Mouse (Mus musculus): Measurements from ENCODE around the gene Abcg1. TPM values are rescaled to one million over a fixed set of nuclear protein-coding genes. Genes with fewer than 3 reads are reported as not detected.

Abcg1 gene
- polyA plus RNA-seq (2012; rRNA removed): 4.0 and 4.2 TPM in 2 replicates

GRCm38 (mm10) chr17:31057151-31057890, at the start of gene Abcg1:
Gene Abcg1 (plus strand): TSS chr17:31057675.

GRCm38 (mm10) chr17:31129452-31129851, 72.0 kb downstream of the Abcg1 start, which contains the start of gene Tff3:
Gene Tff3 (minus strand): TSS chr17:31129646.

GRCm38 (mm10) chr17:31144040-31145037, 86.9 kb downstream of the Abcg1 start, which contains the start of gene Tff2:
Gene Tff2 (minus strand): TSS chr17:31144282.

GRCm38 (mm10) chr17:31165127-31165526, 107.7 kb downstream of the Abcg1 start, which contains the start of gene Tff1:
Gene Tff1 (minus strand): TSS chr17:31165277.

Other genes starting within 250 kb of the Abcg1 start
- gene Glp1r, start 155.9 kb upstream of the Abcg1 start, polyA plus RNA-seq (2012; rRNA removed): 0.01 TPM in 1 of 2 replicates, not detected in the other
- gene Umodl1, start 103.0 kb upstream of the Abcg1 start, polyA plus RNA-seq (2012; rRNA removed): 0.01 and 0.08 TPM in 2 replicates
- 507 and 543 TPM in 2 replicates for gene Tff3, start 72.0 kb downstream of the Abcg1 start, polyA plus RNA-seq (2012; rRNA removed)
- 0.07 and 0.22 TPM in 2 replicates for gene Tff2, start 86.6 kb downstream of the Abcg1 start, polyA plus RNA-seq (2012; rRNA removed)
- gene Tff1, start 107.6 kb downstream of the Abcg1 start, polyA plus RNA-seq (2012; rRNA removed): not detected in 2 replicates
- 0.89 and 1.0 TPM in 2 replicates for gene Tmprss3, start 141.3 kb downstream of the Abcg1 start, polyA plus RNA-seq (2012; rRNA removed)
- 3.3 and 3.7 TPM in 2 replicates for gene Ubash3a, start 150.2 kb downstream of the Abcg1 start, polyA plus RNA-seq (2012; rRNA removed)
- 0.37 and 0.58 TPM in 2 replicates for gene Rsph1, start 219.7 kb downstream of the Abcg1 start, polyA plus RNA-seq (2012; rRNA removed)
- gene Slc37a1, start 229.1 kb downstream of the Abcg1 start, polyA plus RNA-seq (2012; rRNA removed): 4.1 and 5.0 TPM in 2 replicates